Mouse (Mus musculus): ENCODE data around the gene Lmtk2.

Lmtk2 gene

DNA sequence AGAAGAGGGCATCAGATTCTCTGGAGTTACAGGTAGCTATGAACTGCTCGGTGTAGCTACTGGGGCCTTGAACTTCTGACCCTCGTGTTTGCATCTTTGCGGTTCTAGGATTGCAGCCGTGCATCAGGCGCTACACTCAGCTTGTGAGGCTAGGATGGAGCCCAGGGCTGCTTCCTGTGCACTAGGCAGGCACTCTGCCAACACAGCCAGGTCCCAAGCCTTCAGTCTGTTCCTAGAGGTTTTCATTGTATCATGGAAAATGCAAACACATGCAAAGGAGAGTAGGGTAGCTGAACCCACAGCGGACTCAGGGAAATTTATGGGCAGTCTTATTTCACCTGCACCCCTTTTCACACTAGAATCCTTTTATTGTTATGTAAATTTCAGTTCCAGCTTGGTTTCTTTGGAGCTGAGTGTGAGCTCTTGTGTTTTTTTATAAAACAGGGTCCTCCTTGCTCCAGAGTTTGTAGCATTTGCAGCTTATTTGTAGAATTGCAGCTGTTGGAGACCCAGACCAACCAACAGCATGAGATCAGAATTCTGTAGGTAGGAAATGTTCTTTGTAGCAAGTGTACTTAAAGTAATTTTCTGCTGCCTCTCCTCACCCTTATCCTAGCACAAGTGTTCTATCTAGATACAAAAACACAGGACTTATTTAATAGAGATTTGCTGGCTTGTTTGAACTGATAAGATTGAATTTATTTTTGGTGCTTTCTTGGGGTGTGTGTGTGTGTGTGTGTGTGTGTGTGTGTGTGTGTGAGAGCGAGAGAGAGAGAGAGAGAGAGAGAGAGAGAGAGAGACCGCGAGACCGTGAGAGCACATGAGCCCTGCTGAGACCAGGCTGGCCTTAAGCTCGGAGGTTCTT is 12.6 kb downstream of the Lmtk2 start:
- no peak for DNase-seq

DNA sequence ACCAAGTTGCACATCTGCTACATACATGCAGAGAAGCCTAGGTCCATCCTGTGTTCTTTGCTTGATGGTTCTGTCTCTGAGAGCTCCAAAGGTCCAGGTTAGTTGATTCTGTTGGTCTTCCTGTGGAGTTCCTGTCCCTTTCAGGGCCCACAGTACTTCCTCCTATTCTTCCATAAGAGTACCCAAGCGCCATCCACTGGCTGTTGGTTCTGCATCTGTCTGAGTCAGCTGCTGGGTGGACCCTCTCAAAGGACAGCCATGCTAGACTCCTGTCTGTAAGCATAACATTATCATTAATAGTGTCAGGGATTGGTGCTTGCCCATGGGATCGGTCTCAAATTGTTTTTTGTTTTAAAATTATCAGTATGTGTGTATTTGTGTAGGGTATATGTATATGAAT is 13.8 kb downstream of the Lmtk2 start:
- no peak for DNase-seq

DNA sequence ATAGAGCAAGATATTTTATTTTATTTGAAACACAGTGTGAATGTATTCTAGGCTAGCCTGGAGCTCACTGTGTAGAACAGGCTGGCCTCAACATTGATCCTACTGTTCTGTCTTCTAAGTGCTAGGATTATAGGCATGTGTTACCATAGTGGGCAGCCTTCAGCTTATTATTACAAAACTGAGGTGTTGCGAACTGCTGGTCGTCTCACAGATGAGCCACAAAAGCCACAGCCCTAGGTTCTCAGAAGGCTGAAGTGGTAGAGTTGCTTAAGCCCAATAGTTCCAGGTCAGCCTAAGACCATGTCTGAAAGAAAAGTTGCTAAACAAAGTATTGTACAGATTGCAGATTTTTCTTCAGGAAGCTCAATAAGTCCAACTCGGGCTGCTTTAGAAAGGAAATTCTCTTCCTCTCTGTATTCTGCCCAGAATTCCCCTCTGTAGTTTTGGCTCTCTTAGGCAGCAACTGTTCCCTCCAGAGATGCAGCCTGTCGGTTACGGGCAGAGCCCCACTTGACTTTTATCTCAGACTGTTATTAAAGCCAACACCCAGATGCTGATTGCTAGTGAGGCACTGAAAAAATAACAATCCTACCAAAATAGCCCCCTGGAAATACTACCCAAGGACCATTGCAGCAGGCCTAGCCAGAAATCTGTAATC is 14.9 kb downstream of the Lmtk2 start:
- peak; percentile 27 for DNase-seq

DNA sequence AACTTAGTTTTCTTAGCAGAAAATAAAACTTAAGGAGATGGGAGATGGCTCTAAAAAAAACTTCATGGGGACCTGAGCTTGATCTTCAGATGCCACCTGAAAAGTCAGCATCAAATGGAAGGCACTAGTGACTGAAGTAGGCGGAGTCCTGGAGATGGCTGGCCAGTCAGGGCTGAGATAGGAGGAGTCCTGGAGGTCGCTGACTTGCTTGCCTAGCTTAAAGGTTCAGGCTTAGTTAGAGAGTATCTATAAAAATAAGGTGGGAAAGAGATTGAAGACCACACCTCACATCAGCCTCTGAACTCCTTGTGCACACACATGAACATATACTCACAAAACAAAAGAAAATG is 15.4 kb downstream of the Lmtk2 start:
- DNase-seq: no peak

DNA sequence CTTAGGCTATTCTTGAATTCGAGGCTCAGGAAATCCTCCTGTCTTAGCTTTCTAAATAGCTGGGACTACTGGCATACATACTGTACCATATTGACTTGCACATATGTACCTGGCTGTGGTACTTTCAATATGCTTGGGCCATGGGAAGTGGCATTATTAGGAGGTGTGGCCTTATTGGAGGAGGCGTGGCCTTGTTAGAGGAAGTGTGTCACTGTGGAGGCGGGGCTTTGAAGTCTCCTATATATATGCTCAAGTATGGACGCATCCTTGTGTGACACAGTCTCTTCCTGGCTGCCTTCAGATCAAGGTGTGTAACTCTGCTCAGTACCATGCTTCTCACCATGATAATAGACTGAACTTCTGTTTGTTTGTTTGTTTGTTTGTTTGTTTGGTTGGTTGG is 18.0 kb downstream of the Lmtk2 start:
- no peak for DNase-seq

DNA sequence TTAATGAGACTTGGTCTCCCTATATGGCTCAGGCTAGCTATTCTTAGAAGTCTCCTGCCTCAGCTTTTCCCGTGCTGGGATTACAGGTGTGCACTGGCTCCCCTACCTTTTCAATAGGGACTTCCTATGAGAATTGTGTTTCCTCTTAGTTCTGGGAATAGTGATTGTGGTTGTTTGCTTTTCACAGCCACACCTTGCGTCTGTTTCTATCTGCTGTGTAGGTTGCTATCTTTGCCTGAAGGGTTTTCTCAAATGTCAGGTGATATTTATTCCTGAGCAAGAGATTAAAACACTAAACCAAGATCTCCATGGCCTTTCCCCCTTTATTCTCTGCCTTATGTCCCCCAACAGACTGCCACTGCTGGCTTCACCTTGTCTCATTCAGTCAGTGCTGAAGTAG is 19.1 kb downstream of the Lmtk2 start:
- DNase-seq: no peak

DNA sequence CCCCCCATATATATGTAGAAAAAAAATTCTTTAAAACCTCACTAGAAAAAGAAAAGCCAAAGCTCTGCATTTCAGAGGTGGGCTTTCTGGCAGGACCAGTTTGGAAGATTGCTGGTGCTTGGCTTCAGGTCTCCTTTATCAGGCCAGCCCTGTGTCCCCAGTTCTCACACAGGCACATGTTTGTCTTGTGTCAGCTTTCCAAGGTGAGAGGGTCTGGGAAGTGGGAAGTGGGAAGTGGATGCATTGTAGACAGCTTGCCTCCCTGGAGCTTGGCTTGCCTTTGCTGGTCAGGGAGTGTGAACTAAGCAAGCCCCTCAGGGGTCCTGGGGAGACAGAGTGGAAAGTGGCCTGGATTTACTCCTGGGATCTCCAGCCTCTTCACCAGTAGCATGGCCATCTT is 21.3 kb downstream of the Lmtk2 start:
- DNase-seq: no peak

DNA sequence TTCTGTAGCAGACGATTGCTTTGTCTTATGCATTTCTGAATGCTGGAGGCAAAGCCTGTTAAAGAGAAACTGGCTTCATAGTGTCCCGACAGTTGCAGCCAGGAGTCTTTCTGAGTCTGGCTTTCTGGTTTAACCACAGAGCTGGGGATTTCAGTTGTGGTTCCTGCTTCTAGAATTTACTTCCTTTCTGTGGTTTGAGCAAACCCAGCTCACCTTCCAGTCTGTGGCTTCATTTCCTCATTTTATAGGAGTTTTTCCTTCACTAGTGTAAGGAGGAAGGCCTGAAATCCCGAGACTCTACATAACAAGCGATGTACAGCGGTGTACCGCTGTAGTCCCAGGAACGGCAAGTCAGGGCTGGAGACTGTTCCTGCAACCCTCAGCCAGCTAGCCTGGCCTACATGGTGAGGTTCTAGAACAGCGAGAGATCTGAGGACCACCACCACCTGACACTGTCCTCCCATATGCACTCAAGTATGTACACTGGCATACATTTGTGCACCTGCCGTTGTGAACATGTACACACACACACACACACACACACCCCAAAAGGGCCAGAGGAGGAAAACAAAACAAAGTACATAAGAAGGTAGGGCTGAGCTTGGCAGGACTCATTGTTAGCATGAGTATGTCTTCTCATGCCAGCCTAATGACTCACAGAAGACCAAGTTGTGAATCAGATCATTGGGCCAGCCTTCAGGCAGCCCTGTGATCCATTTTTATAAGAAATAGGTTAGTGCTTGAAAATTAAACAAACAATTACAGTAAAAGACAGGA is 25.9 kb downstream of the Lmtk2 start:
- peak; percentile 27 for DNase-seq

DNA sequence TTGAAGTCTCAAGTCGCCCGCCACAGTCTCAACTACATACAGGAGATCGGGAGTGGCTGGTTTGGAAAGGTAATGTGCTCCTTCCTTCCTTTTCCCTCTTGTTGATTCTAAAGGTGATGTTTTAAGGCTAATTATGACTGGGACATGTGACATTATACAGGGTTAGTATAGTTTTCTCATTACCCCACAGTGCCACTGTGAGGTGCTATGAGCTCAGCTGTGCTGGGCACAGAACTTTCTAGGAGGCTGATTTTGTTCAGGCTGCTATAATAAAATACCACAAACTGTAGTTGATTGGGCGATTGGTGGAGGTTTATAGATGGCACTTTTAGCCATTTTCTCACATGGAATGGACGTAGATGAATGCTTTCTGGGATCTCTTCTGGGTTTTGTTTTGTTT is 43.3 kb downstream of the Lmtk2 start:
- no peak for DNase-seq

DNA sequence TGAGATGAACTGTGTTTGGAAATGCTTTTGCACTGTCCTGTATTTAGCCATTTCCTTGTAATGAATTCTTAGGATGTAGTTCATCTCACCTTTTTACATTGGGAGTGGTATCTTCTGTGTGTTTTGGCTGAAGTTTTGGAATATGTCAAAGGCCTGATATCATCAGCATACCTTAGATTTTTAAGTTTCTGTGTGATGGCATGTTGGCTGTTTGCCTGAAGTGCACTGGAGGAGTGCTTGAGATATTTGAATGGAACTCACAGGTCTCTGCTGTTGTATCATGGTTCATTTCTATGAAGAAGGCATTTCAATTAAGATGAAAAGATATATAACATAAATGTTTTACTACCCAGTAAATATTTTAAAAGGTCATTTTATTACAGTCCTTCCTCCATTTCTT is 46.7 kb downstream of the Lmtk2 start:
- DNase-seq: no peak

DNA sequence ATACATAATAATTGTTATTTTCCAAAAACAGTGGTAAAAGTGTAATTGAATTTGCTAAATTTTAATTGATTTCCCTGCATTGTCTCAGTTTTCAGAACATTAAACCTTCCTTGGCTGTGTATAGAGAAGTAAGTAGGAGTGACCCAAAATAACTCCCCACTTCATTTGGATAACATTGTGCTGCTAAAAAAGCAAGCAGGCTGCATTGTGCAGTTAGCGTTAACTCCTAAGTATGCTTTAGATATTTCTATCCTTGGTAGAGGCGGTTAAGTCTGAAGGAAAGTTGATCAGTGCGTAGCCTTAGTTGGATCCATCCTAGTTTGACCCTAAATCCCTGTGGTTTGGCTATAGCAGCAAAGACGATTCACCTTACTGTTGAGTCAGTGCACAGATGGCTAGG is 49.3 kb downstream of the Lmtk2 start:
- no peak for DNase-seq

DNA sequence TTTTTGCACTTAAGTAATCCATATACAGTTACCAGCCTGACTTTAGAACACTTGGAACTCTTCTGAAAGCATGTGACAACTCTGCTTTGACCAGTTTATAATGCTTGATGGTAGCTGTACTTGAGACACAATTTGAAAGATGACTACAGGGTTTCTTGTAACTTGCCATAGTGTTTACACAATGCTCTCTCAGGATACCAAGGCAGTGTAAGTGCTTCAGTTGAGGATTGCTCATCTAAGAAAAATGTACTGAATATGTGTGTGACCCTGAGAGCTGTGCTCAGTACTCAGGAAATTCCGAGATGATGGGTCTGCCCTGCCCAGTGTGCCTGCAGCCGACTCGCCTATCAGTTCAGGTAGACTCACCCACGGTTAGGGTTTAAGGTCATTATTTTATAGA is 51.0 kb downstream of the Lmtk2 start:
- no peak for DNase-seq

DNA sequence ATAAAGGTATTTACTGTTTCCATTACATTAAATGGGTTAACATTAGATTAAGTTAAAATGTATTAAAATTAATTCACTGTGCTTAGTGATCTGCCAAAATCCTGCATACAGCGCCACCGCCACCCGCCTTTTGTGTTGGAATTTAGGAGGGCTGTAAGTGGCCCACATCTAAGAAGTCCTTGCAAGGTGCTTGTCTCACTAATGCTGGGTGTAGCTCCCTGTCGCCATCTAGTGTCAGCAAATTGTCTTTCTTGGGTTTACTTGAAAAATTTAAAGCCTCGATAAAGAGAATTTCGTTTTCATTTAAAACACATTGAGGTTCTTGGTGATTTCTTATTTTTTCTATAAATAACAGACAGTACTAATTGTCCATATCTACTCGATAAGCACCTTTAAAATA is 54.3 kb downstream of the Lmtk2 start:
- peak; percentile 54 for DNase-seq

DNA sequence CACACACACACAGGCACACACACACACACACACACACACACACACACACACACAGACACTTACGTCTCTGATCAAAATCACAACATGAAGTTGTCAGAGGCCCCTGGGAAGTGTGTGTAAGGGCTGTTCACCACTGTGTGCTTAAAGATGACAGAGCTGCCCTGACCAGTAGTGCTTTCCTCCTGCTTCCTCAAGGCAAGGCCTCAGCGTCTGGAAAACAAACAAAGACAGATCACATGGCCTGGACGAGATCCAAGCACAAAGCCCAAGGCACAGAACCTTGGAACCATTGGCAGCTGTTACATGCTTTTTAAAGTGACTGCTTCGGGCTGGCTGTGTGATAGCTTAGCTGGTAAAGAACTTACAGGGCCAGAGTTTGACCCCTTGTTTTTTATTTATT is 58.4 kb downstream of the Lmtk2 start:
- DNase-seq: peak; percentile 29

DNA sequence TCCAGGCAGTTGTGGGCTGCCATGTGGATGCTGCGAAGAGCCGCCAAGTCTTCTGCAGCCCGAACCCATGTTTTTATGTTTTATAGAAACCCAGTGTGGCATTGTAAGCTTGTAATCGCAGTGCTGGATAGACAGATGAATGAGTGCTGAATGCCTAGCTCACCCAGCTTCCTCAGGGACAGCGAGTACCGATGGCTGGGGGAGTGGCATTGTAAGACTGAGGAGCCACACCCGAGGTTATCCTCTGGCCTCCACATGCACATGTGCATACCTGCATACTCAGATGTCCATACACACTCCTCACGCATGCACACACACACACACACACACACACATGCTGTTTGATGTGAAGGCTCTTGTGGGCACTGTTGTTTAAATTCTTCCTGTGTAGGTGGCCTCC is 58.9 kb downstream of the Lmtk2 start:
- DNase-seq: no peak

DNA sequence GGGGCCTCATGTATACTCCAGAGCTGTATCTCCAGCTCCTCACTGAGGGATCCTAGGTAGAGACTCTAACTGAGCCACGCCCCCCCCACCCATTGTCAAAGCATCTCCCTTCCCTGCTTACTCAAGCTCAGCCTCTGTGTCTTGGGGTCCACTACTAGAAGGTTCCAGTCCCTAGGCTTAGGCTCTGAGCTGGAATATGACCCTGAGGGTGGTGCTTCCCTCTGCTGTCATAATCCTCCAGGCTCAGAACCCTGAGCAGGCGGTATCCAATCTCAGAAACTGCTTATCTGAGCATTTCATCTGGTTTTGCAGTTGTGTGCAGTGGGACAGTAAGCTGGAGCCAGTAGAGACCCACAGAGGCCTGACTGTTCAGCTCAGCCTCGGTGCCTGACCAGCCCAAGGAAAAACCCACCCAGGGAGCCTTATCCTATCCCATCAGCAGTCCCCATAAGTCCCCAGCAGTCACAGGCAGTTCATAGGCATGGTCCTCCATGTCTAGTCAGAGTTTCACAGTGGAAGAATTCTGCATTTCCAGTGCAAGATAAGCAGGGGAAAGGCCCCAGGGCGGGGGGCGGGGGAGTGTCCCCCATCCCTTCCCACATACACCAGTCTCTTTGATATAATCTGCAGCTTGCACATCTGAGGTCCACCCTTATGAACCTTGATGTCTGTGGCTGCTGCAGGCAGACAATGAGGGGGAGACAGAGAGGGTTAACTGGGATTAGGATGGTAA is 62.0 kb downstream of the Lmtk2 start:
- DNase-seq: no peak

DNA sequence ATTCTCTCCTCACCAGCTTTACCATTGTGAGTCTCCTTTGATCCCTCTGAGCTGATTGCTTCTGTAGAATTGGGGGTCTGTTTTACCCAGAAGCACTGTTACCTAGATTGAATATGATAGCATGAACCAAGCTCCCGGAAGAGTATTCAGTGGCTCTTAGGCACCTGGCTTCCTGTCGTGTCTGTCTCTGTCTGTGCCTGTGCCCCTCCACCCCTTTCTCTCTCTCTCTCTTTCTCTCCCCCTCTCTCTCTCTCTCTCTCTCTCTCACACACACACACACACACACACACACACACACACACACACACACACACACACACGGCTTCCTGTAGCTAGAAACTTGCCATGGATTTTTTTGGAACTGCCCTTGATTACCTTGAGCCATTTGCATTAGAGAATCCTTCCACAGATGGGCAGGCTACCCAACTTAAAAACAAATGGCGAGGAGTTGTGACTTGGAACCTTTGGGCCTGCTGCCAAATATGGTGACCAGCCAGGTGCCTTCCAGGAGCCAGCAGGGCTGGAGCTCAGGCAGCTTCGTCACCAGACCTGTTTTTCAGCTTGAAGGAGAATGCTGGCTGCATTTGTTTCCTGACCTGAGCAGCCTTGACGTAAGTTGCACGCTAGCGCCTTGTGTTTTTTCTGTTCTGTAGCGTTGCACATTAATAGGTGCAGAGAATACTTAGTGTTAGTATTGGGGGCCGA is 62.7 kb downstream of the Lmtk2 start:
- no peak for DNase-seq

DNA sequence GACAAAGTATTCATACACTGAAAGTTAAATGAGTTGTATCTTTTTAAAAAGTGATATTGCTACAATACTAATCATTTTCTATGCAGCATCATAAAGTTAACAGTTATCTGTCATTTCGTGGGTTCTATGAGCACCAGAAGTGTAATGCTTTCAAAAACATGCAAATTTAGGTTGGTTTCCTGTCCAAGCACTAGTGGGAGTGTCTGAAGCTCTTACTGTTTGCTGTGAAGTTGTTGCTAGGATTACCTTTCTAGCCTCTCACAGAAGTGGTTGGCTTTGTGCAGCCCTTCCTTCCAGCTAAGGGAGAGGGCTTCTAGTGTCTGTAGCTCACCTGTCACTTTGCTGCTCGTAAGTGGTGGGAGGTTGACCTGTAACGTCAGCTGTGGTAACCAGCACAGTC is 65.5 kb downstream of the Lmtk2 start:
- DNase-seq: no peak

DNA sequence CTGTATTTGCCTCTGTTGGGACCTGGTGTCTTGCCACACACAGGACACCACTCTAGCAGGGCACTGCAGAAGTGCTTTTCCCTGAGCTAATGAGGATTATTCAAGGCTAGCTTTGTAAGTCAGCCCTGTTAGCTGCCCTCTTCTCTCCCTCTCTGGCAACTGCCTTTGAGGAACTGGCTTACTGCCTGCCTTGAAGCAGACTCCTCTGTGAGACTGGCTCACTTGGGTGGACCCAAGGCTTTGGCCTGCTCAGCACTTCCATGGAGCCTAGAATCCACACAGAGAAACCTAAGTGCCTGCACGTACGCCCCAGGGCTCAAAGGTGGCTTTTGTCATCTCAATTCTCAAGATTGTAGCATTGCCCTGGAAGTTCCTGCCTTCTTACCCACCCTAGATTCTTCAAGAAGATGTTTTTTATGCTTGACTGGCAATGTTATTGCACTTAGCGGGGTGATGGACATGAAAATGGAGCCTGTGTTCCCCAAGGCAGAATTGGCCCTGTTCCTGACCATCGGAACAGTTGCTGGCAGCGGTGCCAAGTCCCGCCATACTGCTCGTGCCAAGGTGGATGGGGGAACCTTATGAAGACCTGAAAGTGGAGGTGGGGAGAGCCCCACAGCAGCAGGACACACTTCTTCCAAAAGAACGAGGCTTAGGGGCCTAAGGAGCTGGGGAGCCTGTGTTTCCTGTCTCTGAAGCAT is 69.2 kb downstream of the Lmtk2 start:
- peak; percentile 26 for DNase-seq

DNA sequence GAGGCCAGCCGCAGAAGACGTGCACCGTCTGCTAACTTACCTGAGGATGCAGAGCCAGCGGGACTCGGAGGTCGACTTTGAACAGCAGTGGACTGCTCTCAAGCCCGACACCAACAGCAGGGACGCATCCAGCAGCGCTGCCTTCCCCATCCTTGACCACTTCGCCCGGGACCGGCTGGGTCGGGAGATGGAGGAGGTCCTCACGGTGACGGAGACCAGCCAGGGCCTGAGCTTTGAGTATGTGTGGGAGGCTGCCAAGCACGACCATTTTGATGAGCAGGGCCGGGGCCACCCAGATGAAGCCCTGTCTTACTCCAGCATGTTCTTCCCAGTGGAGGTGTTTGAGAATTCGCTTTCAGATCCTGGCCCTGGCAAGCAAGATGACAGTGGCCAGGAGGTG is 73.4 kb downstream of the Lmtk2 start:
- DNase-seq: no peak

DNA sequence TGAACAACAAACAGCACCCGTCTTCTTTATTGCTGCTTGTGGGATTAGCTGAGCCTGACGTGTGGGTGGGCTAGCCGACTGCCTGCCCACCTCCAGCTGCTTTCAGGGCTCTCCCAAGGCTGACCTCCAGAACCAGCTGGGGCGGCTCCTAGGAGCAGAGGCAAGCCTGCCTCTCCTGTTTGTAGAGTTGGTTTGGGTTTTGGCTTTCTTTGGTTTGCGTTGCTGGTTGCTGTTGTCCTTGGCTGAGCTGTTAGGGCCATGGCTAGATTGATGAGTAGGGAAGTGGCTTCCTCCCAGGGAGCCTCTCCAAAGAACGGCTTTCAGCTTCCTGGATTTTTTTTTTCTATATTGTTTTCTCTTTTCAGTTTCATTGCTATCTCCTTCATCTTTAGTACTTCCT is 78.0 kb downstream of the Lmtk2 start:
- no peak for DNase-seq

DNA sequence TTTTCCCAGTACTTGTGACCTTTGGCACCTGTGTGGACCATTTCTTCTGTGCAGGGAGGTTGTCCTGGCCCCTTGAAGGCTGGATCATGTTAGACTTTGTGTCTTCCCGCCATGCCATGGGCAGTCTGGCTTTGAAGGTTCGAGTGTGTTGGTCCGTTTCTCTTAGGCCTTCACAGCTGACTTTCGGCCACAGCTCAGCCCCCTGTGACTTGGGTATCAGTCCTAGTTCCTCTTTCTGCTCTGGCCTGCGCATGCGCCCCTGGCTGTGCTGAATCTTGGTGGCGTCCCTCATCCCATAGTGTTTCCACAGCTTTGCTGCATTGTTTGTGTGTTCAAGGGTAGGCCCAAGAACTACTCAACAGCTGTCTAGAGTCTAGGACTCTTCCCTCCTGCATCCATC is 81.0 kb downstream of the Lmtk2 start:
- DNase-seq: no peak

All from layer of hippocampus, adult 9-11 months (tissue).